Mouse (Mus musculus): ENCODE measurements at regions not wholly inside any gene's neighbourhood (a gene's known extent, or its start where the extent isn't known, plus 50 kb on each side); places are given as distances from the start of the nearest gene placed in this dataset.

DNA sequence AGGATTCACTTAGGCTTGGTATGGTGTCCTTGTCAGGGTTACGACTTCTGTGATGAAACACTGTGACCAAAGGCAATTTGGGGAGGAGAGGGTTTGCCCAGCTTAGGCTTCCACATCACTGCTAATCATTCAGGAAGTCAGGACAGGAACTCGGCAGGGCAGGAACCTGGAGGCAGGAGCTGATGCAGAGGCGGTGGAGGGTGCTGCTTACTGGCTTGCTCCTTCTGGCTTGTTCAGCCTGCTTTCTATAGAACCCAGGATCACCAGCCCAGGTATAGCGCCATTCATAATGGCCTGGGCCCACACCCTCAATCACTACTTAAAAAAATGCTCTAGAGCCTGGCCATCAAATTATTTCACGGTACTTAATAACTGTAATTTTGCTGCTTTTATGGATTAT is 89.6 kb upstream of the Zfp366 start:
- TF ChIP-seq CTCF (IDR thresholded peaks at IDR 0.05; ENCODE audit: borderline replicate concordance, insufficient read depth, low read length) (no peak), POLR2A (IDR thresholded peaks at IDR 0.05; ENCODE audit: low read depth, low read length) (no peak)

Data from embryonic fibroblast, embryonic 13.5 days (primary cell).